Mouse (Mus musculus): ENCODE results near the gene Aym1. TPM values are rescaled to one million over a fixed set of nuclear protein-coding genes. Genes with fewer than 3 reads are reported as not detected.
A peak's percentile ranks its signal among the peaks of the same experiment; 100 is the strongest.
"Not testable (repeated sequence)": the region's sequence is repeated elsewhere in the genome, so short reads cannot be mapped to it uniquely, and the experiment has no call there.

Aym1 gene
- polyA plus RNA-seq, 1 experiment from 2014 or later = not detected

DNA sequence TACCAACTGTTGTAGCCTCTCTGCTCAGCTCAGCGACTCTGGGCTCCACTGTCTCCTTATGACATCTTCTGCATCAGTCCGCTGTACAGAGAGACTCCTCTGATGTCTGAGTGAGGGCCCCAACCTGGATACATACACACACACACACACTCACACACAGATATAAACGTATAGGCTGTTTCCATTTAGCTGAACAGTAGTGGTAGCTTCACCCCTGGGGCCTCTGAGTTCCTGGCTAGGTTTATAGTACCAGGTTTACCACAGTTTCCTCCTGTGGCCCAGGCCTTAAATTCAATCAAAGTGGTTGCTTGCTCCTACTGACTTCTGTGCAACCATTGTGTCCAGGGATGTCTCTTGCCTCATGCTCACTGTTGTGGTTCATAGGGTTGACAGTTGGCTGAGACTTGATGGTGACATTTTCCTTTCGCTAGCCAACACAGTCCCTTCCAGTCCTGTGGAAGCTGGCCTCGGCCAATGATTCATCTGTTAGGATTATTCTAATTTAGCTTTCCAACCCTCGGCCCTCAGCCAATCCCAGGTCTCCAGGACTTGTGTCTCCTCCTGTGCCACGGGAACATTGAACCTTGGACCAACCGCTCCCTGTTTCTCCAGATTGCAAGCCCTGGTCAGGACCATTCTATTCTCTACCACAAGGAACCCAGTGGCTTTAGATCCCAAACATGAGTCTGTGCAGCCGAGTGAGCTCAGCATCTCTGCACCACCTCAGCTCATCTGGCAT is 5.3 kb downstream of the Aym1 start:
- Histone ChIP-seq H3K27ac (ENCODE audit: low read depth, low read length) (no peak overlapping the region), H3K9me3 (ENCODE audit: control insufficient read depth, low read length) (no peaks in the 10 kb centered on the region), H3K4me1 (ENCODE audit: control insufficient read depth, insufficient read depth, low read length) (no peaks in the 10 kb centered on the region), H3K4me2 (ENCODE audit: low read depth, low read length) (no peak overlapping the region), H3K27me3 (ENCODE audit: control insufficient read depth, insufficient read depth, low read length) (no peaks in the 10 kb centered on the region; the same call in none of the 2 replicates), H3K9ac (replicated peaks; ENCODE audit: low read depth, low read length) (no peak overlapping the region), H3K36me3 (ENCODE audit: control insufficient read depth, insufficient read depth, low read length) (no peaks in the 10 kb centered on the region), H3K4me3 (ENCODE audit: low read depth, low read length) (no peak overlapping the region)
- ATAC-seq (ENCODE audit: low read depth) = no peak
- WGBS = 87% methylated on average over 9 of the region's 9 CpGs

DNA sequence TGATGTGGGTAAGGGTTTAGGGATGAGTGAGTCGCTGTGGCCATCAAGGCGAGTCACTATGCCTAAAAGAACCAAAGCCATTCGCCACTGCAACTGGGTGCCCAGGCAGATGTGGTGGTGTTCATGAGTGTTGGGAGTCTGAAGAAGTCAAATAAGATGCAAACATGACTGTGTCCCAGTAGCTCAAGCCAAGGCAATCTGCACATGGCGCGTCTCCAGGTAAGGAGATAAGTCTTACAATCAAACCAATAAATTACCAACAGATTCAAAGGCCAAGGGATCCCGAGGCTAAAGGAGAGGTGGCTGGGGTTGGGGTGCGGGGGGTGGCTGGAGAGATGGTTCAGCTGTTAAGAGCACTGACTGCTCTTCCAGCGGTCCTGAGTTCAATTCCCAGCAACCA is 6.1 kb downstream of the Aym1 start:
- Histone ChIP-seq H3K4me3 (ENCODE audit: low read depth, low read length) (no peak overlapping the region), H3K36me3 (ENCODE audit: control insufficient read depth, insufficient read depth, low read length) (no peaks in the 10 kb centered on the region), H3K9ac (replicated peaks; ENCODE audit: low read depth, low read length) (no peak overlapping the region), H3K4me1 (ENCODE audit: control insufficient read depth, insufficient read depth, low read length) (no peaks in the 10 kb centered on the region), H3K4me2 (ENCODE audit: low read depth, low read length) (no peak overlapping the region), H3K27me3 (ENCODE audit: control insufficient read depth, insufficient read depth, low read length) (no peaks in the 10 kb centered on the region; the same call in none of the 2 replicates), H3K27ac (ENCODE audit: low read depth, low read length) (no peak overlapping the region), H3K9me3 (ENCODE audit: control insufficient read depth, low read length) (no peaks in the 10 kb centered on the region)
- no peak for ATAC-seq (ENCODE audit: low read depth)
- 92% methylated on average over 8 of the region's 8 CpGs for WGBS

DNA sequence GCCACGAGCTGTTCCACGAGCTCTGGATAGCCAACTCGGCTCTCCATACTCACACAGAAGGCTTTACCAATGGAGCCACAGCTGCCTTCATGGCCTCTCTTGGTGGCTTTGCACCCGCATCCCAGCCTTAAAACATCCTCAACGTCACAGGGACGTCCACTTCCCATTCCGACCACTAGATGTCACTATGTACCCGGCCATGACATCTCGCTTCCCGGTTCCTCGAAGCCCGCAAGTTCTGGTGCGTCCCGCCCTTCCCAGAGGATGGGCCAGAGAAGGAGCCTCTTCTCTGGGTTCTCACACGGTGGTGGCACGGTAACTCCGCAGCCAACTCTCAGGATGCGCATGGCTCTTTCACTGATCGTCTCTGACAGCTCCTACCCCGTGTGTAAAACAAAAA is 8.8 kb downstream of the Aym1 start:
- H3K36me3 ChIP-seq (ENCODE audit: control insufficient read depth, insufficient read depth, low read length) = no peaks in the 10 kb centered on the region
- no peak overlapping the region for H3K9ac ChIP-seq (replicated peaks; ENCODE audit: low read depth, low read length)
- peak; percentile 74 for ATAC-seq (ENCODE audit: low read depth)
- H3K27me3 ChIP-seq (ENCODE audit: control insufficient read depth, insufficient read depth, low read length) = no peaks in the 10 kb centered on the region; the same call in none of the 2 replicates
- no peak overlapping the region for H3K27ac ChIP-seq (ENCODE audit: low read depth, low read length)
- WGBS = 4% methylated on average over 20 of the region's 20 CpGs
- no peaks in the 10 kb centered on the region for H3K9me3 ChIP-seq (ENCODE audit: control insufficient read depth, low read length)
- no peaks in the 10 kb centered on the region for H3K4me1 ChIP-seq (ENCODE audit: control insufficient read depth, insufficient read depth, low read length)
- no peak overlapping the region for H3K4me3 ChIP-seq (ENCODE audit: low read depth, low read length)
- H3K4me2 ChIP-seq (ENCODE audit: low read depth, low read length) = no peak overlapping the region

DNA sequence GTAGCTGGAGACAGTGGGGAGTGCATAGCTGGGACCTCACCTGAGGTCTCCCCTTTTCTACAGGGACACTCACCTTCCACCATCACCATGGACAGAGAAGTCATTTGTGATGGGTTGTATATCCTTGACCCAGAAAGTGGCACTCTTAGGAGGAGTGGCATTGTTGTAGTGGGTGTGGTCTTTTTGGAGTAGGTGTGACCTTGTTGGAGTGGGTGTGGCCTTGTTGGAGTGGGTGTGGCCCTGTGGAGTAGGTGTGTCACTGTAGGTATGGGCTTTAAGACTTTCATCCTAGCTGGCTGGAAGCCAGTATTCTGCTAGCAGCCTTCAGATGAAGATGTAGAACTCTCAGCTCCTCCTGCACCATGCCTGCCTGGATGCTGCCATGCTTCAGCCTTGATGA is 10.6 kb downstream of the Aym1 start:
- not testable (repeated sequence) for H3K9ac ChIP-seq (replicated peaks; ENCODE audit: low read depth, low read length); H3K4me3 ChIP-seq (ENCODE audit: low read depth, low read length); H3K27me3 ChIP-seq (ENCODE audit: control insufficient read depth, insufficient read depth, low read length); H3K4me1 ChIP-seq (ENCODE audit: control insufficient read depth, insufficient read depth, low read length); H3K4me2 ChIP-seq (ENCODE audit: low read depth, low read length); H3K36me3 ChIP-seq (ENCODE audit: control insufficient read depth, insufficient read depth, low read length); ATAC-seq (ENCODE audit: low read depth); H3K9me3 ChIP-seq (ENCODE audit: control insufficient read depth, low read length); H3K27ac ChIP-seq (ENCODE audit: low read depth, low read length)

DNA sequence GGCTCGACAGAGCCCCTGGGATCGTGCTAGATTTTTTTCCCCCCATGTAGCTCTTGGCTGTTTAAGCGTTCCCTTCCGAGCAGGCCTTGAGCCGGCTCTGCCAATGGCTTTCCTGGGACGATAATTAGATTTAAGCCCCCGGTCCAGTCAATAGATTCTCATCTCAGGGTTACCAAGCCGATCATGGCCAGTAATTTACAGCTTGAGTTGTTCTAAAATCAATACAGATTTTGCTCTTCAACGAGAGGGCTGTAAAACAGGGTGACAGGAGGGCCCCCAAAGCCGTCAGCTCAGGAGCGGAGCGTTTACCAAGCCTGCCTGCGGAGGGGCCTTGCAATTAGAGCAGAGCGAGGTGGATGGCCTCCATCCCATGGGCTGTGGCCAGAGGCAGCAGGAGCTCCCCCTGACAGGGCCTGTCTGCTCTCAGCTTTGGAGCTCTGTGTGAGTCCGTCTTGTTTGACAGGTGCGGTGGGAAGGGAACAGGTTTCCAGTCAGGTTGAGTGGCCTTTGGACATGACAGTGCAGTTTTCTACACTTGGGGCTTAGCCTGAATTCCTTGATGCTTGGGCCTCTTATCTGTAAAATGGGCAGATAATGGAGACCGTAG is 12.3 kb downstream of the Aym1 start:
- H3K4me1 ChIP-seq (ENCODE audit: control insufficient read depth, insufficient read depth, low read length) = peaks cover 9% of the 10 kb centered on the region; the same call in 1 of the 2 replicates
- no peak overlapping the region for H3K27ac ChIP-seq (ENCODE audit: low read depth, low read length)
- H3K4me2 ChIP-seq (ENCODE audit: low read depth, low read length) = no peak overlapping the region
- H3K4me3 ChIP-seq (ENCODE audit: low read depth, low read length) = no peak overlapping the region
- H3K36me3 ChIP-seq (ENCODE audit: control insufficient read depth, insufficient read depth, low read length) = no peaks in the 10 kb centered on the region
- WGBS = 67% methylated on average over 17 of the region's 17 CpGs
- no peak for ATAC-seq (ENCODE audit: low read depth)
- no peaks in the 10 kb centered on the region for H3K9me3 ChIP-seq (ENCODE audit: control insufficient read depth, low read length)
- H3K27me3 ChIP-seq (ENCODE audit: control insufficient read depth, insufficient read depth, low read length) = no peaks in the 10 kb centered on the region; the same call in none of the 2 replicates
- no peak overlapping the region for H3K9ac ChIP-seq (replicated peaks; ENCODE audit: low read depth, low read length)

DNA sequence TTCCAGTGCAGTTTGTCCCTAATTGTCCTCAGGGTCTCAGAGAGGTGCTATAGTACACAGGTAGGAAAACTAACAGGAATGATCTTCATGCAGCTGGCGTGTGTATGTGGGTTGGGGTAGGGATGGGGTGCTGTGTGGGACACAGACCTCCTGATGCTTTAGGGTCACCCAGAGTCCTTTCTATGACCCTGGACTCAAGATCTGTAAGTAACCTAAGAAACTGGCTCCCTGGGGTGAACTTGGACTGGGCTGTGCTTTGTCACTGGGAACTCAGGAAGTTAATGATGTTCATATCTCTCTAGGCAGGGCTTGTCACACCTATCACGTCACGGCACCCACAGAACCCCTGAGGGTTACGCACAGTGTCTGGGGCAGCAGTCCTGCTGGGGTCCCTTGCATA is 15.4 kb downstream of the Aym1 start:
- Histone ChIP-seq H3K27ac (ENCODE audit: low read depth, low read length) (peak overlapping the region; percentile 69), H3K27me3 (ENCODE audit: control insufficient read depth, insufficient read depth, low read length) (no peaks in the 10 kb centered on the region), H3K4me2 (ENCODE audit: low read depth, low read length) (peak overlapping the region; percentile 42; the same call in 1 of the 2 replicates), H3K9ac (replicated peaks; ENCODE audit: low read depth, low read length) (no peak overlapping the region), H3K4me1 (ENCODE audit: control insufficient read depth, insufficient read depth, low read length) (peaks cover 9% of the 10 kb centered on the region; the same call in 1 of the 2 replicates), H3K4me3 (ENCODE audit: low read depth, low read length) (no peak overlapping the region), H3K36me3 (ENCODE audit: control insufficient read depth, insufficient read depth, low read length) (no peaks in the 10 kb centered on the region), H3K9me3 (ENCODE audit: control insufficient read depth, low read length) (no peaks in the 10 kb centered on the region)
- ATAC-seq (ENCODE audit: low read depth) = peak; percentile 21
- 59% methylated on average over 4 of the region's 4 CpGs for WGBS

DNA sequence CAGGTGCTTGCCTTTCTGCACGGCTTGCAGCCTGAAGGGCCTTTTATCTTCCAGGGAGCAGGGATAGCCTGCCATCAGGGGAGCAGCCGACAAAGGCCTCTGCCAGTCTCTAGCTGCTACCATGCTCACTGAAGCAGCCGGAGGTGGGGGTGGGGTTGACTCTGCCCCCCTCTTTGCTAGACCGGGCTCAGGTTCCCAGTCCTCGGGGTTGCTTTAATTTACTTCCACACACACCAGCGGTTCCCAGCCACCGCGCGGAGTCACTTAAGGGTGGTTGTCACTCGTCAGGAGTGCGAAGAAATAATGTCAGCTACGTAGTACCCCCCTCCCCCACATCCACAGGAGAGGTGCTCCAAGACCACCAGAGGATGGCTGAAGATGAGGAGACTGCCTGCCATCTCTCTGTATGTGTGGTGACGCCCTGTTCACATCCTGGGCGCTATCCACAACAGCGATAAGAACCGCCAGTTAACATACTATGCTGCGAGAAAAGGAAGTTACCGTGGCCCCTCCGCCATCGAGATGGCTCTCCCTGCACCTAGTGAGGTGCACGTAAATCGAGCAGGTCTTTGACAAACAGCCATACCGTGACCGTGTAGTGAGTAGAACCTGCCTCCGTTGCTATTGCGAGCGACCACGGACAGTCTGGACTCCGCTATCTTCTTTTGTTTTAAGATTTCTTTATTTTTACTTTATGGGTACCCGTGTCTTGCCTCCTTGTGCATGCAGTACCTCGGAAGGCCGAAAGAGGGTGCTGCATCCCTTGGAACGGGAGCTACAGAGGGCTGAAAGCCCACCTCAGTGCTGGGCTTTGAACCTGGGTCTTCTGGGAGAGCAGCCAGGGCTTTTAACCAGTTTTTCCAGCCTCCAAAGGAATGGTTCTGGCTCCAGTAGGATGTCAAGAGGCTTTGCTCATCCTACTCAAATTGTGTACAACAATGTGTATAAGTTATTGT is 16.2 kb downstream of the Aym1 start:
- Histone ChIP-seq H3K4me3 (ENCODE audit: low read depth, low read length) (peak overlapping the region; percentile 14; the same call in 1 of the 2 replicates), H3K36me3 (ENCODE audit: control insufficient read depth, insufficient read depth, low read length) (no peaks in the 10 kb centered on the region), H3K9me3 (ENCODE audit: control insufficient read depth, low read length) (no peaks in the 10 kb centered on the region), H3K4me2 (ENCODE audit: low read depth, low read length) (peak overlapping the region; percentile 42), H3K9ac (replicated peaks; ENCODE audit: low read depth, low read length) (peak overlapping the region; percentile 30), H3K27ac (ENCODE audit: low read depth, low read length) (peak overlapping the region; percentile 69), H3K27me3 (ENCODE audit: control insufficient read depth, insufficient read depth, low read length) (no peaks in the 10 kb centered on the region), H3K4me1 (ENCODE audit: control insufficient read depth, insufficient read depth, low read length) (peaks cover 9% of the 10 kb centered on the region; the same call in 1 of the 2 replicates)
- 3% methylated on average over 33 of the region's 33 CpGs for WGBS
- peak; percentile 66 for ATAC-seq (ENCODE audit: low read depth)

DNA sequence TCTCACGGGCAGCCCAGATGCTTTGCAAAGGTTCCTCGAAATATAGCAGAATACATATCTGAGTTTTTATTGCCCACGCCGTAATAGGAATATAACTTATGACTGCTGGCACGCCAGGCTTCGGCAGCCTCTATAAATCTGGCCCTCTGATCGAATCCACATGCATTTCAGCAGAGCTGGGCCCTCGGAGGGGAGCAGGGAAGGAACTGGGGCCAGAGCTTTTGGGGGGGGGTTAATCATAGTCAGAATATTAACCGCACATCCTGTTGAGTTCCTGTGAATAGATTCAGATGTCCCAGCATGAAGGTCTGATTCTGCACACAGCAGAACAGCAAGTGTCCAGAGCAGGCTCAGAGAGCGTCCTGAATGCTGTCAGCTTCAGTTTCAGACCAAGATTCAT is 17.2 kb downstream of the Aym1 start:
- 55% methylated on average over 10 of the region's 10 CpGs for WGBS
- no peaks in the 10 kb centered on the region for H3K27me3 ChIP-seq (ENCODE audit: control insufficient read depth, insufficient read depth, low read length)
- no peaks in the 10 kb centered on the region for H3K9me3 ChIP-seq (ENCODE audit: control insufficient read depth, low read length)
- H3K27ac ChIP-seq (ENCODE audit: low read depth, low read length) = peak overlapping the region; percentile 53; the same call in 1 of the 2 replicates
- no peak overlapping the region for H3K4me3 ChIP-seq (ENCODE audit: low read depth, low read length)
- no peak overlapping the region for H3K9ac ChIP-seq (replicated peaks; ENCODE audit: low read depth, low read length)
- peaks cover 9% of the 10 kb centered on the region; the same call in 1 of the 2 replicates for H3K4me1 ChIP-seq (ENCODE audit: control insufficient read depth, insufficient read depth, low read length)
- no peak for ATAC-seq (ENCODE audit: low read depth)
- no peak overlapping the region for H3K4me2 ChIP-seq (ENCODE audit: low read depth, low read length)
- no peaks in the 10 kb centered on the region for H3K36me3 ChIP-seq (ENCODE audit: control insufficient read depth, insufficient read depth, low read length)

Measured in neural tube, embryonic 14.5 days (tissue).